Mouse (Mus musculus) lung, postnatal 0 days (tissue): ENCODE results near the gene Arhgef6.

ENCODE experiments used
- CTCF ChIP-seq: IDR thresholded peaks from 2 replicates; pipeline ENCODE4 v1.5.1; 2016; ENCODE audit warnings: antibody characterized with exemption, mild to moderate bottlenecking
- EP300 ChIP-seq: IDR thresholded peaks from 2 replicates; pipeline ENCODE4 v1.6.1; 2016; ENCODE audit warnings: antibody characterized with exemption, mild to moderate bottlenecking, control low read depth

GRCm38 (mm10) chrX:57187301-57187700, 151.2 kb downstream of the Arhgef6 start:
- TF ChIP-seq CTCF (no peak), EP300 (no peak)
